Mouse (Mus musculus) liver, postnatal 0 days (tissue): ENCODE results near the gene Elp5.

Experiments
- CTCF ChIP-seq: sonication (generic); IDR thresholded peaks from 2 replicates; pipeline ENCODE4 v1.5.1; 2016; ENCODE audit warnings: antibody characterized with exemption, low read depth
- EP300 ChIP-seq: IDR thresholded peaks from 2 replicates; pipeline ENCODE4 v1.6.1; 2016; ENCODE audit warnings: antibody characterized with exemption, low read depth, mild to moderate bottlenecking

DNA sequence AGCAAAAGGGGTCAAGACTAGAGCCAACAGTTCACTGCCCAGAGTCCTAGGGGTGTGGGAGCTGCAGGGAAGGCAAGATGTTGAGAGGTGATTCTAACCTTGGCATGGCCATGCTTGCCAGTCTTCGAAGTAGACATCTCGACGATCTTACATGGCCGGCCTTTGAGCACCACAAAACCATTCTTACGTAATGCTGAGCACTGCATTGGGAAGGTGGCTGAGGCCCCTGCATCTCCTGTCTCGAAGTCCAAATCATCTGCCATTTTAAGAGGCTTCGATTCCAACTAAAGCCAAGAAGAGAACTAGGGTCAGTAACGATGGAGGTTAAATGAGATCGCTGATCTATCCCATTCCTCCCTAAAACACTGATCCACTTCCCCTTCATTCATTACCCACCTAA lies 63.3 kb downstream of the Elp5 start:
- TF ChIP-seq CTCF, result no peak
- no peak for TF ChIP-seq EP300
